Mouse (Mus musculus) small intestine, adult 2 months (tissue): ENCODE data around the gene Plxnb1.

ENCODE experiments used
- CTCF ChIP-seq: fragments of 200-500 bp; IDR thresholded peaks from 2 replicates; pipeline ENCODE4 v1.5.1; 2012; ENCODE audit warnings: low read depth, mild to moderate bottlenecking, control low read depth, inconsistent platforms, low read length, moderate library complexity, mixed read lengths; ENCODE audit not compliant: insufficient replicate concordance, insufficient read length; ENCODE audit errors: extremely low read depth
- POLR2A ChIP-seq: fragments of 200-500 bp; IDR thresholded peaks from 2 replicates; pipeline ENCODE4 v1.6.1; 2012; ENCODE audit warnings: low read depth, mild to moderate bottlenecking, control low read depth, inconsistent platforms, low read length, moderate library complexity

GRCm38 (mm10) chr9:109057543-109057942, 37.6 kb upstream of the Plxnb1 start:
- TF ChIP-seq POLR2A (no peak), CTCF (no peak)
